Mouse (Mus musculus) ES-E14 (cell line): ENCODE measurements at regions not wholly inside any gene's neighbourhood (a gene's known extent, or its start where the extent isn't known, plus 50 kb on each side); places are given as distances from the start of the nearest gene placed in this dataset.

Source experiments
- CHD2 ChIP-seq: IDR thresholded peaks from 2 replicates; pipeline ENCODE4 v1.6.1; 2014; ENCODE audit warnings: mild to moderate bottlenecking, low read depth, low read length, inconsistent platforms
- ZC3H11A ChIP-seq: IDR thresholded peaks from 2 replicates; pipeline ENCODE4 v1.6.1; 2012; ENCODE audit warnings: low read depth, mild to moderate bottlenecking, inconsistent platforms, low read length, borderline replicate concordance
- ZNF384 ChIP-seq: IDR thresholded peaks from 2 replicates; pipeline ENCODE4 v1.6.1; 2012; ENCODE audit warnings: low read depth, low read length, inconsistent platforms

- no peak for TF ChIP-seq ZC3H11A
- no peak for TF ChIP-seq ZNF384
- TF ChIP-seq CHD2 = no peak
Measured at GRCm38 (mm10) chr14:58868176-58868949, 274.3 kb downstream of the 1700129C05Rik start.
